Mouse (Mus musculus) limb, embryonic 14.5 days (tissue): ENCODE measurements at regions not wholly inside any gene's neighbourhood (a gene's known extent, or its start where the extent isn't known, plus 50 kb on each side); places are given as distances from the start of the nearest gene placed in this dataset.
A peak's percentile ranks its signal among the peaks of the same experiment; 100 is the strongest.

Experiments
- ATAC-seq: fragments of 200-750 bp; cut with Nextera tagmentation; 2 replicates; pipeline ENCODE4 v1.8.0; 2017; ENCODE audit warnings: low read depth, moderate number of reproducible peaks, moderate TSS enrichment; ENCODE audit not compliant: low FRiP score
- DNase-seq: peaks from one replicate; pipeline ENCODE4 v3.0.0-alpha.2; 2015; ENCODE audit warnings: low spot score
- H3K27ac ChIP-seq: fragments of 300-500 bp; sonication (generic); replicated peaks from 2 replicates; pipeline ENCODE4 v1.5.1; 2014; ENCODE audit warnings: low read depth, mild to moderate bottlenecking, low read length, moderate library complexity, mixed read lengths
- H3K27me3 ChIP-seq: fragments of 300-500 bp; sonication (generic); 2 replicates; pipeline ENCODE4 v1.6.1; 2014; ENCODE audit warnings: low read length, mixed read lengths; ENCODE audit not compliant: control insufficient read depth, insufficient read depth
- H3K36me3 ChIP-seq: fragments of 300-500 bp; sonication (generic); 2 replicates; pipeline ENCODE4 v1.6.1; 2014; ENCODE audit warnings: mild to moderate bottlenecking, low read length, moderate library complexity, mixed read lengths; ENCODE audit not compliant: control insufficient read depth, insufficient read depth
- H3K4me1 ChIP-seq: fragments of 300-500 bp; sonication (generic); 2 replicates; pipeline ENCODE4 v1.6.1; 2014; ENCODE audit warnings: antibody characterized with exemption, low read length, mixed read lengths; ENCODE audit not compliant: control insufficient read depth, insufficient read depth
- H3K4me2 ChIP-seq: fragments of 300-500 bp; sonication (generic); replicated peaks from 2 replicates; pipeline ENCODE4 v1.6.1; 2014; ENCODE audit warnings: low read depth, mild to moderate bottlenecking, low read length, moderate library complexity; ENCODE audit not compliant: severe bottlenecking
- H3K4me3 ChIP-seq: fragments of 300-500 bp; sonication (generic); replicated peaks from 2 replicates; pipeline ENCODE4 v1.5.1; 2014; ENCODE audit warnings: low read length
- H3K9ac ChIP-seq: fragments of 300-500 bp; sonication (generic); 2 replicates; pipeline ENCODE4 v1.6.1; 2014; ENCODE audit warnings: mild to moderate bottlenecking, low read depth, low read length, moderate library complexity; ENCODE audit not compliant: severe bottlenecking
- H3K9me3 ChIP-seq: fragments of 300-500 bp; sonication (generic); 2 replicates; pipeline ENCODE4 v1.6.1; 2016; ENCODE audit warnings: low read length; ENCODE audit not compliant: control insufficient read depth
- POLR2A ChIP-seq: fragments of 200-500 bp; IDR thresholded peaks from 2 replicates; pipeline ENCODE4 v1.8.0; 2012; ENCODE audit warnings: inconsistent platforms, mild to moderate bottlenecking, moderate library complexity, borderline replicate concordance; ENCODE audit not compliant: insufficient read depth, insufficient read length; ENCODE audit errors: extremely low read depth
- WGBS: fragments of 180-500 bp; shearing (Covaris S2); extraction: QIAGEN DNeasy Blood & Tissue Kit; methylation state at CpG from one replicate; pipeline ENCODE4 v1.1.7; 2014; 5-methylcytosine and 5-hydroxymethylcytosine counted together

DNA sequence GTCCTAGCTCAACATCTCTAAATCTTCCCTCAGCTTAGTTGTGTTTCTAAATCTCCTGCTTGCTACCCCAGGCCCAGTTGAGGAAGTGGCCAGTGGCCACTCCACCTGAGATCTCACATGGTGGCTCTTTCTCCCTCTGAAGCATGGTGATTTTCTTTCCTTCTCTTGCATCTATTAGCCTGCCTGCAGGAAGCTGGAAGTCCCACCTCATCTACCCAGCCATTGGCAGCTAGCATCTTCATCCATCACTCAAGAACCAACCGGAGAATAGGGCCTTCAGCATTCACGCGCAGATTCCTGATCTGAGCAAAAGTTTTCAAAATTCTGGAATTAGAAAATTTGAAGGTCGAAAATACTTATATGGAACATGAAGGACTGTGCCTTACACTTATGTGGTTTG is 75.8 kb upstream of the Boc start:
- Histone ChIP-seq H3K27me3 (no peaks in the 10 kb centered on the region), H3K27ac (no peak overlapping the region), H3K4me3 (no peak overlapping the region), H3K4me2 (no peak overlapping the region), H3K9ac (no peak overlapping the region), H3K4me1 (peaks cover 52% of the 10 kb centered on the region), H3K36me3 (no peaks in the 10 kb centered on the region), H3K9me3 (no peaks in the 10 kb centered on the region)
- DNase-seq (no peak), ATAC-seq (no peak)
- no peak for TF ChIP-seq POLR2A
- WGBS, result 97% methylated on average over 4 of the region's 4 CpGs

DNA sequence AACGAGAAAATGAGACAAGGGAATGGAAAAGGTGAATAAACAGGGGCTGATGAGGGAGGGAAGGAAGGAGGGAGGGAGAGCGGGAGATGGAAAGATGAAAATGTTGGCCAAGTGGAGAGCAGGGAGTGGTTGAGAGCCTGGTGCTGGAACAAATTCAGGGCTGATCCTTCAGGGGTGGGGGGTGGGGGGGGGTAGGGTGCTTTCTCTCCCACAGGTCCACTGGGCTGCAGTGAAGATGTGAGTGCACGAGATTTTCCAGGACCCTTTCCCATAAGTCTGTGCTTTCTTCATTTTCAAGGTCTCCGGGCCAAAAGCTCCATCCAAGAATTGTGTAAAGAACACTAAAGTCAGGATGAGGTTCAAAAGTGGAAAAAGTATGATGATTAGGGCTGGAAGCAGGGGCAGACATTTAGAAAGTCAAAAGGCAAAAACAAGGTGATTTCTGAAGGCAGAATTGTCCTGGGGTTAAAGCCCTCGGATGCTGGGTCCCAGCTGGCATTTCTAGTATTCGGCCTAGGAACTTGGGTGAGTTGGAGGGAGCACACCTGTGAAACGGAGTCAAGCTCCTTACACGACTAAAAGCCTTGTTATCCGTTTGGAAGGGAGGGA is 74.5 kb upstream of the Boc start:
- H3K9ac ChIP-seq, result no peak overlapping the region
- ATAC-seq, result no peak
- WGBS, result 19% methylated on average over 9 of the region's 9 CpGs

DNA sequence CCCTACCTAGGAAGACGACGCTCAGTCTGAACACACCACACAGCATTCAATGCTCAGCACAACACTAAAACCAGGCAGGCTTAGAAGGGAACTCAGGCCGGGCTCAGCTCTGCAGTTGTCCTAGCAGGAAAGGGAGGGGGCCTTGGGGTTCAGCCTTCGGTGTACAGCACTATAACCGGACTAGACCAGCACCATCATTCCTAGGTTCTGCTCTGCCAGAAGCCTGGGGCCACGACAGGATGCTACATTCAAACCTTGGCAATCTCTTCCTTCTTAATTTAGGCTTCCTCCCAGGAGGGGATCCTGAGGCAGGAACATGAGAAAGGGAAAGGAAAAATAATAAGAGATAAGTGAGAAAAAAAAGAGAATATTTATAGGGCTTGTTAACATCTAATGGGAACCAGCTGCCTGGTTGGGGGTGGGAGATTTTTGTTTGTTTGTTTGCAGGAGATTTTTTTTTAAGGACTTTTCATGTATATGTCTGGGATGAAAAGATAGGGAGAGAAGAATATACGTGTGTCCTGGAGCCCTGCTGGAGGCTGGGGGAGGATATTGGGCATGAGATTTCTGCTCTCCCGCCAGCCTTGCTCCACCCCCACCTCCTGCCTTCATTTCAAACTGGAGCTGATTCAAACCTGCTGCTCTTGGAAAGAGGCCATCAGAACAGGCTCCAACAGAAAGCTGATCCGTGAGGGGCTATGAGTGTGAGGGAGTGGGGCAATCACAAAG is 73.8 kb upstream of the Boc start:
- Histone ChIP-seq H3K27ac (peak overlapping the region; percentile 89), H3K36me3 (no peaks in the 10 kb centered on the region), H3K4me2 (peak overlapping the region; percentile 22), H3K9me3 (no peaks in the 10 kb centered on the region), H3K27me3 (no peaks in the 10 kb centered on the region), H3K9ac (0 out of 2 replicates have a peak overlapping the region, but pooled peaks have one; percentile 3), H3K4me3 (no peak overlapping the region), H3K4me1 (peaks cover 54% of the 10 kb centered on the region)
- TF ChIP-seq POLR2A, result no peak
- WGBS, result 7% methylated on average over 9 of the region's 9 CpGs
- peak; percentile 93 for DNase-seq
- peak; percentile 90 for ATAC-seq

More for the DNA sequence above, 74.5 kb upstream of the Boc start:
- peak overlapping the region; percentile 22 for H3K4me2 ChIP-seq
- no peaks in the 10 kb centered on the region for H3K27me3 ChIP-seq
- H3K9me3 ChIP-seq, result no peaks in the 10 kb centered on the region
- no peak for DNase-seq
- no peak for TF ChIP-seq POLR2A
- H3K27ac ChIP-seq, result peak overlapping the region; percentile 89
- H3K36me3 ChIP-seq, result no peaks in the 10 kb centered on the region
- peaks cover 54% of the 10 kb centered on the region for H3K4me1 ChIP-seq
- H3K4me3 ChIP-seq, result no peak overlapping the region

DNA sequence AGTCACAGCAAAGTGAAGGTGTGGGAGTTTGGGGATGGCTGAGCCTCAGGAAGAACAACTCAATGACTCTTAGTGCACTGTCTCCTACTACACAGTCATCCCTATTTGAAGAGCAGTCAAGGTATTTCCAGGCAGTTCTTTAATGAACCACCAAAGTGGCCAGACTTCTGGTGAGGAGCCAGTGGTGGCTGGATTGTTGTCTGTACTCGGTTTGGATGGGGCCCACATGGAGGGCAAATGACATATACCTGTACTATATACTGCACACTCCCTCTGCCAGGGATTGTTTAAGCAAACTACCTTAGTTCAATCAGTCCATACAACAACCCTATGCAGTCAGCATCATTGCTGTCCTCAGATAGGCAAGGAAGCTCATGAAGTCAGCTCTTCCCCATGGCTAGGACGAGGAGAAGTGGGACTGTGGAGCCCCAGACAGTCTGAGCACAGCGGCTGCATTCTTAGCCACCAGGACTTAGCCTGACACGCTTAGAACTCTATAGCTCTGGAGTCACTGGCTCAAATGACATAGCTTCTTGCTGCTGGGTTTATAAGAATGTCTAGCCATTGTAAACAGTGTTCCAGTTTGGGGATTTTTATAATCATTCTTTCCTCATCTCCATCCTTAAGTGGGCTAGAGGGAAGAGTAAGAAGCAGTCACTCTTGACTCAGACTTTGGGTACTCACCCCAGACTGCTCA is 72.8 kb upstream of the Boc start:
- DNase-seq, result no peak
- peak overlapping the region; percentile 89 for H3K27ac ChIP-seq
- H3K9ac ChIP-seq, result 0 out of 2 replicates have a peak overlapping the region, but pooled peaks have one; percentile 3
- H3K4me2 ChIP-seq, result no peak overlapping the region
- peaks cover 50% of the 10 kb centered on the region for H3K4me1 ChIP-seq
- ATAC-seq, result no peak
- 29% methylated on average over 4 of the region's 4 CpGs for WGBS
- no peaks in the 10 kb centered on the region for H3K36me3 ChIP-seq
- no peaks in the 10 kb centered on the region for H3K9me3 ChIP-seq
- no peak overlapping the region for H3K4me3 ChIP-seq
- TF ChIP-seq POLR2A, result no peak
- H3K27me3 ChIP-seq, result no peaks in the 10 kb centered on the region

DNA sequence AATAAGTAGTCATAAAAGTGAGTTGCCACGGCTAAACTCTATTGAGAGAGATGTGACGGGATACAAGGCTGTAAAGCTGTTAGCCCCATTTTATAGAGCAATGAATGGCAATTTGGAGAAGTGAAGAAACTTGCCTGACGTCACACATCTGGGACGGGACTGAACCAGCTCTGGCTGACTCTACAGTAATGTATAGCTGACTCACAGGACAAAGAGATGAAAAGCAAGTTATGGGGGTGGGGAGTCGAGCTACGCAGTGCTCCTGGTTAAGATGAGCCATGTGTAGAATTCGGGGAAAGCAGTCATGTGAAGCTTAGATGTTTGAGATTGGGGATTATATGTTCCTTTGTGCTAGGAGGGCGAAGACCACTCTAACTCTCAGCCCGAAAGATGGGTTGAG is 72.2 kb upstream of the Boc start:
- peak; percentile 79 for DNase-seq
- ATAC-seq, result no peak
- Histone ChIP-seq H3K27me3 (no peaks in the 10 kb centered on the region), H3K27ac (peak overlapping the region; percentile 89), H3K9ac (no peak overlapping the region), H3K4me3 (no peak overlapping the region), H3K36me3 (no peaks in the 10 kb centered on the region), H3K4me2 (no peak overlapping the region), H3K9me3 (no peaks in the 10 kb centered on the region), H3K4me1 (peaks cover 50% of the 10 kb centered on the region)
- 32% methylated on average over 9 of the region's 9 CpGs for WGBS
- no peak for TF ChIP-seq POLR2A
